Mouse (Mus musculus) 416B (cell line): ENCODE measurements around the gene Pla2g4f.
A peak's percentile ranks its signal among the peaks of the same experiment; 100 is the strongest.

Experiments used
- DNase-seq: peaks from one replicate; pipeline ENCODE4 v3.0.0; 2011; ENCODE audit warnings: low read depth

Gene Pla2g4f

DNA sequence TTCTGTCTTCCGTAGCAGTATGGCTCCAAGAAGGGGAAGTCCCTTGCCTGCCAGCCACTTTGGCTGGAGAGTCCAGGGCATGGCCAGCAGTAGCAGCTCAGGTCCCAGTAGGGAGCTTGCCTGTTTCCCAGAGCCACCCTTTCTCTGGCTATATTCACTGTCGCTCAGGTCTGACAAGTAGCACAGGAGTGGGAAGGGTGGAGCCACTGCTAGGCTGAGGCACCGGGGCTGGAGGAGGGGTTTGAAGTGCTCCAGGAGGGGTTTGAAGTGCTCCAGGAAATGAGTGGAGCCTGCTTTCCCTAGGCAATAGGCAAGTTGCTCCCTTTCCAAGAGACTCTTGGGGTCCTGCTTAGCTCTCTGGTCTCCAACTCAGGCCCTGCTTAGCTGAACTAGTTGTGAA is at the start of gene Pla2g4f:
Gene Pla2g4f (minus strand): TSS at position 190 of the 400 bp plus-strand sequence.
- no peak for DNase-seq

DNA sequence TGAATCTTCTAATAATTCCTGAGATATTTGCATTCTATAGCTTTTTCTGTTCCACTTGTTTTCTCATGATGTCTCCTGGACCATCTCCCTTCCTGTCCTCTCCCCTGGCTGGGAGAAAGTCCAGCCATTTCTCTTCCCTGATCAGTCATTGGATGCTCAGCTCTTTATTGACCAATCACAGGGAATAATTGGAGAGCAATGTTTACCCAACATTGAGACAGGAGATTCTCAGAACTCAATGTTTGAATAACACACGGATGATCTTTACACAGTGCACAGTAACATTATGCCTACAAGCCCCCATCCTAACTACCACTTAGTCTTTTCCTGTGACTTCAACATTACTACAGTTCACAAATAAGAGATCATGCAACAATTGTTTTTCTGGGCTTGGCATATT is 46.5 kb upstream of the Pla2g4f start:
- DNase-seq: no peak

DNA sequence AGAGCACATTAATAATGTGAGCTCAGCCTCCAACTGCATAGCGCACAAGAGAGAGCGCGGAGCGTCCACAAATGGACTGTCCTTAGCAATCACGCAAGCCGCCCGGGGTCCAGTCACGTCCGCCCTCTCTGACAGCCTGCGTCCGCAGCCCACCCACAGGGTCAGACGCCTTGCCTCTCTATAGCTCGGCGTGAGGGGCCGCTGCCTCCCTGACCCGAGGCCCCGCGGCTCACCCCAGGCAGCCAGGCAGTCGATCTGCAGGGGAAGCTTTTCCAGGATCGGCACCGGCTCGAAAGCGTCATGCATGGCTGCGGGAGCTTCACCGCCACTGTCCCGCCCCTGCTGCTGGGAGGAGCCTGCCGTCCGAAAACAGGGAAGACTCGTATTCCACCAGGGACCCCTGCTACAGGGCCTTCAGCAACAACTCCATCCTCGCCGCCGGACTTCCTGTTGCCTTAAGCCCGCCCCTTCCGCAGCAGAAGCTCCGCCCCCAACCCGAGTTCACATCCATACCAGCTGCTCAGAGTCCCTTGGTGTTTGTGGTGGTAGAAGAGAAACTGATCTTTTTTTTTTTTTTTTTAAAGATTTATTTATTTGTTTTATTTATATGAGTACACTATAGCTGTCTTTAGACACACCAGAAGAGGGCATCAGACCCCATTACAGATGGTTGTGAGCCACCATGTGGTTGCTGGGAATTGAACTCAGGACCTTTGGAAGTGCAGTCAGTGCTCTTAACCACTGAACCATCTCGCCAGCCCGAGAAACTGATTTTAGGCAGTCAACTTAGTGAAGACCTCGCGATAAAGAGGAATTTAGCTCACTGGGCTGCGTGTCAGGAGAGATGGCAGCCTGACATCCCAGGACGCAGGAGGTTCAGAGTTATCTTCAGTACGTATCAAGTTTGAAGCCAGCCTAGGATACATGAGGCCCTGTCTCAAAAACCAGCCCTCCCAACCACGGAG is 39.0 kb upstream of the Pla2g4f start, which contains the start of gene Vps39:
Gene Vps39 (minus strand): TSS at position 456 of the 965 bp plus-strand sequence.
- DNase-seq: peak; percentile 92

DNA sequence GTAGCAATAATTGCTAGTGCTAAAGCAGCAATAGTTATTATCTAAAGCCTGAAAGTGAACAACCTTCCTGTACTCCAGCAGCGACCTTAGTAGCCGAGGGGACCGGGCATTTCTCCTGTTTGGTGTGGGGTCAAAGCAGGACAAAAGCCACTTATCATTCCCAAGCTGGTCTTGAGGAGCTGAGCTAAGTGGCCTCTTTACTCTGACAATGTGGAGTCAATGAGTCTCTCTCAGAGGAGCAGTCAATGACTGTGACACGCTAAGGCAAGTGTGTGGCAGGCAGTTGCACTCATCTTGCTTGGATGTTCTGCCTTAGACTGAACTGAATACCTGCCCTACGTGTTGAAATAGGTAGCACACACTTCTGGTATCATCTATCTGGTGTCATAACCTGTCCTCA is 37.4 kb upstream of the Pla2g4f start:
- DNase-seq: no peak

DNA sequence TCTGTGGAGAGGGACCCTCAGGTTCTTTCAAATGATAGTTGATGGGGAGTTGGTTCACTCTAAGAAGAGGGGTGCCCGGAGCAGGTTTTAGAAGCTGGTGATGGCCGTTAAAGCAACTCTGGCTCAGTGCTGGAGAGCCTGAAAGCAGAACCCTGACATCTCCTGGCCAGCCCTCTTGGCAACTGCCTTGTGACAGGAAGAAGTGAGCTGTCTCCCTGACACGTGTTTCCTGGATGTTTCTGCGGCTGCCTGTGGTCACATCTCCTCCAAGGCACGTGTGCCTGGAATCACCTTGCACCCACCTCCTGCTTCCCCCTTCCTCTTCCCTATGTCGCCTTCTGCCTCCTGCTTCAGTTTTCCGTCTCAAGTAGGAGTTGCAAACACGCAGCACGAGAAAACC is 34.2 kb upstream of the Pla2g4f start:
- DNase-seq: peak; percentile 90

DNA sequence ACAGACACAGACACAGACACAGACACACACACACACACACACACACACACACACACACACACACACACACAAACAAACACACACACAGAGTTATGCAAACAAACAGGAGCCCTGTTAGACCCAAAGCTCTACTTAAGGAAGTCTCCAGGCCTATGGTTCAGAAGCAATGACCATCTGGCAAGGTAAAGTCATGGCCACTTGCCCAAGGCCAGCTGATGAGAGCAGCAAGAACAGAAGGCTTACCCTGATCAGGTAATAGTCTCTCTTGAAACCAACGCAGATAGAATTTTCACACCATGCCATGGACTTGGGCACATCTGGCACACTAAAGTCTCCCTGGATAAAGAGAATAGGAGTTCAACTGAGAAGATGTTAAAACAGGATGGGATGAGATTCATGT is 27.8 kb upstream of the Pla2g4f start:
- DNase-seq: no peak

DNA sequence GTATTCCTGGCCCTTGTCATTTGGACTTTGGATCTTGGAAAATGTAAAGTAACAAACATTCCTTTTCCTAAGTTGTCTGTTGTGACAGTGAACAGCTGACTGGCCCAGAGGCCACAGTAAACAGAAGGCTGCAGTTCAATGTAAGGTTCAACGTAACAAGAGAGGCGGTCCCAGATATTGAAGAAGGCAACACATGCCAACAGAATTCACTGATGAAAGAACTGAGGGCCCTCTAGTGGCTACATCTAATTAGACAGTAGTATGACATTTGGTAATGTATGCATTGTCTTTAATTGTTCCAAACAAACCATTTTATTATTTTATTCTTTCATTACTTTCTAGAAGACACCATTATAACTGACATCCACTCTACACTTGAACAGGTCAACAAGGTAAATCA is 23.9 kb upstream of the Pla2g4f start:
- peak; percentile 29 for DNase-seq

DNA sequence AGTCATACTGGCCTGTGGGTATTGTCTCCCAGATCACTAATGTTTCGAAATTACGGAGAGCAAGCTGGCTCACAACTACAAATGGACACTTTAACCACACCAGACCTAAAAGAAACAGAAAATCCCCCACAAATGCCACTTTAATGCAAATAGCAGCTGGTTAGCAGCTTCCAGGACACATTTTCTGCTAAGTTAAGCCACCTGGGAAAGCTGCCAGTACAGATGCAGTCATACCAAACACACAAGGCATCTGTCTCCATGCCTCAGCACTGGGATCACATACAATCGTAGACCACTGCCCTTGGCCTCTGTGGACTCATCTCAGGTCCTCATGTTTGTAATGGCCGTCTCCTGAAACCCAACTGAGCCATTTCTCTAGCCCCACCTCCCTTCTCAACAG is 17.6 kb upstream of the Pla2g4f start:
- no peak for DNase-seq

DNA sequence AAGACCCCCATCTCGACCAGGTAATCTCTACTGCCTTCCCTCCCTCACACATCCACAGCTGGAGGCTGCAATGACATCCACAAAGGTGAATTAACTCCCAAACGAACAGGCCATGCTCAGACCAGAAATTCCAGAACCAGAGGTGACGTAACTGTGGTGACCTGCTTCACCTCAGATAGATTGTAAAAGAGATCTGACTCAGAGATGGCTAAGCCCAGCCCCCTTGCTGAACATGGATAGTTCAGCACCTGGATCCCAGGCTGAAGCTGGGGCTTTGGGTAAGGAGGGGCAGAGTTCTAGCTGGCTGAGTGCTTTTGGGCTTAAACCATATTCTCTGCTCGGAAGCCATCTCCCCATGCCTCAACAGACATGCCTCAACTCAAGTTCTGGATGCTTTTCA is 1.1 kb upstream of the Pla2g4f start:
- DNase-seq: no peak

DNA sequence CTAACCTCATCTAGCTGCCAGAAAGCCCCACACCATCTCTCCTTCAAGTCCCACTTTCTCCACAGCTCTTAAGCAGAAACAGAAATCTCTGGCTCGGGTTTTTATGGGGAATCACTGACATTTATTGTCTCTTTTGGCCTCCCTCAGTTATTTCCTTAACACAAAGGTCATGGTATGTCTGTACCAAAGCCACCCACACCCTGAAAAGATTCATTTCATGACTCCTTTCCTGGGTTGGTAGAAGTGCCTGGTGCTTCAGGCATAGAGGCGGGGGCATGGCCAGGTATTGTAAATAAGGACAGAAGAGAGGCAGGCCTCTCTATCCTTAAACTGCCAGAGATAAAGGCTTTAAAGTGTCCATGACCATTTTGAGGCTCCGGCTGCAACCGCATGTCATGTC is 522 bp upstream of the Pla2g4f start:
- no peak for DNase-seq

DNA sequence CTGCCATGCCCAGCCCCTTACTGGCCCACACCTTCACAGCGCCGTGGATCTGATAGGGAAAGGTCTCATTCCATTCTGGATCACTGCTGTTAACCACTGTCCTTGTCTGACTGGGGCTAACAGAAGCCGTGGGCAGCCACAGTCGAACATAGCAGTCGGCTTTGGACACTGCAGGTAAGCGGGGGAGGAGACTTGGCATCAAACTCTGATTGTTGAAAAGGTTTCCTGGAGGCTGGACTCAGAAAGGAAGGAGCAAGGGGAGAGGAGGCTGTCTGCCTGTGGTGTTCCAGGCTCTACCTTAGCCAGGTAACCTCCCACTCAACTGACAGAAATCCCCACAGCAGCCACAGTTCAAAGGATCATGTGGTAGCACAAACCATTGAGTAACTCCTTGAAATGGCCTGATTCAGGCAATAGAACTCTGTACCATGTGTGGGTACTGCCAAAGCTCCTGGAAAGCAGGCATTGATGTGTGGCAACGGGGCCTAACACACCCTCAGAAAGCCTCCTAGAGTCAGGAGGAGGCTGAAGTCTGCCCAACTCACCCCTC is 1.6 kb downstream of the Pla2g4f start:
- DNase-seq: no peak

DNA sequence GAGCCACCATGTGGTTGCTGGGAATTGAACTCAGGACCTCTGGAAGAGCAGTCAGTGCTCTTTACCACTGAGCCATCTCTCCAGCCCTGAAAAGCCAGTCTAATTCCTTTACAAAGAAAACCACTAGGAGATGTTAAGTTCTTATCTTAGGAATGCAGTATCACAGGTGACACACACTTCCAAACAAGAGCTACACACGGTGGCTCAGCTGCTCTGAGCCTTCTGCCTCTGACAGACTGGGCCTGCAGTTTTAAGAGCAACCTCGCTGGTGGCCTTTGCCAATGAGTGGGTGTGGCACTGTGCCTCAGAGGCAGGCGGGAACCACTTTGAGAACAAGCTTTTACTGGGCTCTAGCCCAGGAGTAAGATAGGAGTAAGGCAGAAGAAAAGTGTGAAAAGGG is 9.9 kb downstream of the Pla2g4f start:
- DNase-seq: no peak

DNA sequence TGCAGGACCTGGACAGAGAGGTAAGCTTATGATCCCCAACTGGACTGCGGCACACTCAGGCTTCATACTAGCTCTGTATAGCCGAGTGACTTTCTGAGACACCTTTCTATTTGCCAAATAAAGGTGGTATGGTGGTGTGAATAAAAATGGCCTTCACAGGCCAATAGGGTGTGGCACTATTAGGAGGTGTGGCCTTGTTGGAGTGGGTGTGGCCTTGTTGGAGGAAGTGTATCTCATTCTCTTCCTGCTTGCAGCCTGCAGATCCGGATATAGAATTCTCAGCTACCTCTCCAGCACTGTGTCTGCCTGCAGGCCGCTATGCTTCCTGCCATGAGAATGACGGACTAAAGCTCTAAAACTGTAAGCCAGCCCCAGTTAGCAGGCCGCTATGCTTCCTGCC is 12.9 kb downstream of the Pla2g4f start:
- no peak for DNase-seq

DNA sequence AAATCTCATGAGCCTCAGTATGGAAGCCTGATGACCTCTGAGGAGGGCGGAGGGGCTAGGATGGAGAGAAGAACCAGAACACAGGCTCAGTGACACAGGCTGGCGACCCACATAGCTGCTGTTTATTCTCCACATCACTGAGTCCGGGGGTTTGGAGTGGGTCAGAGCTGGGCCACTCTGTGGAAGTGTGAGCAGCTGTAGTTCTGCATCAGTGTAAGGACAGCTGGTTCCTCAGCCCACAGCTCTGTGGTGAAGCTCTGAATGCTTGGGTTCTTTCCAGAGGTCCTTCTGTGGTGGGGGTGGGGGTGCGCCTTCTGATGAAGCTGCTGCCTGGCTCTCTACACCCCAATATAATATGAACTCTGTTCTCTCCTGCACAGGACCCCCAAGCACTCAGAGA is 14.1 kb downstream of the Pla2g4f start:
- no peak for DNase-seq

DNA sequence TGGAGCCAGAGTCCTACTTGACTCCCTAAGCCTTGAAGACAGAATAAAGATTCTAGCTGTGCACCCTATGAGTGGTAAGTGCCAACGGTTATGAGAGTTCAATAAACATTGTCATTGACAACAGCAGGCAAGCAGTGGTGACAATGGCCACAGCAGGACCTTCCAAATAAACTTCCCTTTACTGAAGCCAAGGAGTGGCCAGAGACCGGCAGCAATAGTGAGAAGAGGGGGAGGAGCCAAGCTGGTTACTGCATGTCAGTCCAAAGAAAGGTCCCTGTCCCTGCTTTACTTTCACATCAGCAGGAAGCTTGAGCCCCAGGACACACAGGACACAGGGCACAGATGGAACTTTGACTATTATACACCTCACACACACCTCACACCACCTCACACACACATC is 17.8 kb downstream of the Pla2g4f start:
- peak; percentile 19 for DNase-seq

DNA sequence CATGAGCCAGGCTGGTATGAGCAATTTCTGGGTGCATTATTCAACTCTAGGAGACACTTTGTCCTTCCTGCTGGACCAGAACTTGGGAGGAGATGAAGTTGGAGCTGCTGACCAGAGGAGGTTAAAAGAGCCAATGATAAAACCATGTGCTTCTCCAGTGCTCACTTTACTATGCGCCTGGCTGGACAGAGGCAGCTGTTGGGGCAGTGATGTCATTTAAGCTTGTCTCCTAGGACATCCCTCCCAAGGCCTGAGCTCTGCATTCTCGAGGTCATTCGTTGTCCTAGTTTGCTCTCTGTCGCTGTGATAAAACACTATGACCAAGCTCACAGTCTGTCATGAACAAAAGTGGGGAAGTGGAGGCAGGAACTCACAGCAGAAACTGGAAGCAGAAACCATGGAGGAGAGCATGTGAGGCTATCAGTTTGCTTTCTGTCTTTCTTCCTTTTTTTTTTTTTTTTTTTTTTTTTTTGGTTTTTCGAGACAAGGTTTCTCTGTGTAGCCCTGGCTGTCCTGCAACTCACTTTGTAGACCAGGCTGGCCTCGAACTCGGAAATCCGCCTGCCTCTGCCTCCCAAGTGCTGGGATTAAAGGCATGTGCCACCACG is 22.4 kb downstream of the Pla2g4f start:
- DNase-seq: no peak

DNA sequence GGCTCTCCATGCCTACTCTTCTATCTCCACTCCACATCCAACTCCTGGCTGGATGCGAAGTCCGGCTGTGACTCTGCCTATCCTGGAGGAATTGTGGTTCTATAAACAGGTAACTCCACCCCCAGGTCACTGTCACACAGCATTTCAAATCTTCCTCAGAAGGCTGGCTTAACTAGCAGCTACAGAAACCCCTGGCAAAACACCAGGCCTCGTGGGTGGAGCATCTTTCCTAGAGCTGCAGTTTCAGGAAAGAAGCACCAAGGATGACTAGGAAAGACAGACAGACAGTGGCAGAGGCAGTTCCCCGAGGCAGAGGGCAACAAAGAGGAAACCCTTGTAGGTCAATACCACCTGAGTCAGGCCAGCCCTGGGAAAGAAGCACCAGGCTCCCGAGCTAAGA is 25.0 kb downstream of the Pla2g4f start, which contains the start of gene Pla2g4d:
Gene Pla2g4d (minus strand): TSS at position 203 of the 400 bp plus-strand sequence.
- no peak for DNase-seq

DNA sequence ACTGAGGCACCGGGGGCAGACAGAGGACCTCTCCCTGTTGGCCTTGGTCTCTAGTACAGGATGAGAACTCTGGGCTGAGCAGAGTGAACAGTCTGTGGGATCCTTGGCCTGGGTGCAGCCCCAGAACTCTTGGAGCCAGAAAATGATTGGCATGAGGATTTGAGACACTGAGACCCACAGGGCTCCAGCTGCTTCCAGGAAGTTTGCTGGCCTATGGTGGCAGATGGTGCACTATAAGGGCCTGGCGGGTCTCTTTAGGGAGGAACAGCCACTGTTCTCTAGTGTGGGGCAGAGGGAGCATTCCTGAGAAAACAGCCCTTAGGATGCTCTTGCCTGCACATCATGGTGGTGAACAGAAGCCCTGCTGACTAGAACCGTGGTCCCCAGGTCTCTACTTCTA is 25.6 kb downstream of the Pla2g4f start:
- DNase-seq: no peak

DNA sequence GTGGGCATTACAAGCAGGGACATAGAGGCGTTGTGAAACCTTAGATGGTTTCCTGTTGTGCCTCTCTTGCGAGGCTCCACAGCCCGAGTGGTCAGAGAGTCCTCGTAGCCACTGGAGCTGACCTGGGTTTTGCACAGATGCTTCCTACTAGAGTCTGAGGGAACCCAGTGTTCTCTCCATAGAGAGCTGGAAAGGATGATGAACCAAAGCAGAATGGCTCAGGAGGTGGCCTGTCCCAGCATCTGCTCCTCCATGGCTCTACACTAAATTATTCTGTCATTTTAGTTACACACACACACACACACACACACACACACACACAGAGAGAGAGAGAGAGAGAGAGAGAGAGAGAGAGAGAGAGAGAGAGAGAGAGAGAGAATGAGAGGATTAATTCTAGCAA is 28.3 kb downstream of the Pla2g4f start:
- DNase-seq: no peak

DNA sequence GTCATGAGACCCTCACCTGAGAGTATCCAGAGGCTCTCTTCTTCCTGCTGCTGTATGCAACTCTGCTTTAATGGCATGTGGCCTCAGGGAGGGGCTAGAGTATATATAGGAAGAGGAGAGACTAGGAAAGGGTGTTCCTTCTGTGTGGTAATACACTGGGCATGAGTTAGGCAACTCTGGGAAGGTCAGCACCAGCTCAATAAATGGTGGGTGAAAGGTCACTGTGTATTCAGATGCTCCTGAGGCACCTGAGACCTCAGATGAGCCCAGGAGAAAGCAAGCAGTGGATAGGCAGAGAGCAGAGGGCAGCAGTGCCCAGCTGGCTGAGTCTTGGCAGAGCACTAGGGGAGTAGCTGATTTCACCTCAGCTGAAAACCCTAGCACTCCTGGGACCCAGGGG is 29.3 kb downstream of the Pla2g4f start:
- DNase-seq: no peak

DNA sequence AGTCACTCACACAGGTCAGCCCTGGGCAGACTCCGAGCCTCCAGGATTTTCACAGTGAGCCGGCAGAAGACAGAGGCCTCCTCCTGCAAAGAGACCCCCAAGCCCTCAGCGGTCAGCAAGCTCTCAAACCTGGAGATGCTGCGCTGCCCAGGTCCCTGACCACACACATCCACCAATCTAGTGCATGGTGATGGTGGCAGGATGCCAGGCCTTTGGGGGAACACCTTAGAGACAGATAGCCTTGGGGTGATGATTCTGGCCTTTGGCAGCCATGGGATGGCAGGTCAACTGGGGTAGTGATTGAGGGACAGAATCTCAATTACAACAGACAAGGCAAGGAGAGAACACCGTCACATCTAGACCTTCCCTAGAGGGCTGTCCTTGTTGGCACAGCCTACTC is 29.9 kb downstream of the Pla2g4f start:
- DNase-seq: no peak

DNA sequence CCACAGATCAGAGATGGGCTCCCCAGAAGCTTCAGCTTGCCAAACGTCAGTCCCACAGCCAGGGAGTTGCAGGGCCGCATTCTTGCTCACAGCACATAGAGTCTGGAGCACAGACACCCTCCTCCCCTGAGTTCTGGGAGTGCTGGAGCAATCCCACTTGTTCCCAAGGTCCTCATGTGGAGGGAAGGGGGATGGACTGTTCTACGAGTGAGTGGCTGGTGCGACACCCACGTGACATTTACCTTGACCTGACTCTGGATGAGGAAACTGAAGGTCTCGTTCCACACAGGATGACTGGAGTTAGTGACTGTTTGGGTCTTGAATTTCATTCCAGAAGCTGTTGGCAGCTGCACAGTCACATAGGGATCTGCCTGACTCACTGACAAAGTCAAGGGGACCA is 30.4 kb downstream of the Pla2g4f start:
- no peak for DNase-seq

DNA sequence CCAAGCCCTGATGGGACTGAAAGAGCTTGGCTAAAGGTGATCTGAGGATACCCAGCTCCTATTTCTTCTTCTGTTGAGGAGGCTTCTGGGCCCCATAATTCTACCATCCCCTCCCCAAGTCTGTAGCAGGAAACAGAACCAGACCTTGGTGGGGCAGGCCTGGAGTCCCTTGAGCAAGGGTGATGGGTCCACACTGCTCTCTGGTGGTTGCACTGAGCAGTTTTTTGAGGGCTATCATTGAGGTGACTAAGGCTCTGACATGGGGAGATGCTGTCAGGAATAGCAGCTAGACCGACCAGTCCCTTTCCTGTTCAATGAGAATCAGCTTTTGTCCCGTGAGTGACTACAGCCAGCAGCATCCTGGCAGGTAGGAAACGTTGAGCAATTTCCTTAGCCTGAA is 32.7 kb downstream of the Pla2g4f start:
- DNase-seq: peak; percentile 28
